Mouse (Mus musculus): ENCODE results near the gene Rnf150. TPM values are rescaled to one million over a fixed set of nuclear protein-coding genes. Genes with fewer than 3 reads are reported as not detected.

The Rnf150 gene
- total RNA-seq, 2 experiments from 2014 or later: 15.2 to 17.2 TPM

GRCm38 (mm10) chr8:83009481-83009880, 146.3 kb downstream of the Rnf150 start:
- DNase-seq (ENCODE audit: low spot score in 2 of 2): no peak

- DNase-seq (ENCODE audit: low spot score in 2 of 2): no peak
Observed at GRCm38 (mm10) chr8:83011286-83011685, 148.1 kb downstream of the Rnf150 start.

GRCm38 (mm10) chr8:83011758-83012157, 148.6 kb downstream of the Rnf150 start:
- DNase-seq (ENCODE audit: low spot score in 2 of 2): no peak

GRCm38 (mm10) chr8:83028211-83028610, 165.1 kb downstream of the Rnf150 start:
- DNase-seq (ENCODE audit: low spot score in 2 of 2): no peak

- no peak for DNase-seq (ENCODE audit: low spot score in 2 of 2)
Observed at GRCm38 (mm10) chr8:83032800-83033199, 169.6 kb downstream of the Rnf150 start.

GRCm38 (mm10) chr8:83035141-83035540, 172.0 kb downstream of the Rnf150 start:
- DNase-seq (ENCODE audit: low spot score in 2 of 2): no peak

- no peak for DNase-seq (ENCODE audit: low spot score in 2 of 2)
Observed at GRCm38 (mm10) chr8:83036521-83037166, 173.5 kb downstream of the Rnf150 start.

GRCm38 (mm10) chr8:83037321-83037720, 174.2 kb downstream of the Rnf150 start:
- no peak for DNase-seq (ENCODE audit: low spot score in 2 of 2)

GRCm38 (mm10) chr8:83038575-83038974, 175.4 kb downstream of the Rnf150 start:
- DNase-seq (ENCODE audit: low spot score in 2 of 2): no peak

- DNase-seq (ENCODE audit: low spot score in 2 of 2): no peak
Observed at GRCm38 (mm10) chr8:83041440-83041839, 178.3 kb downstream of the Rnf150 start.

- DNase-seq (ENCODE audit: low spot score in 2 of 2): no peak
Observed at GRCm38 (mm10) chr8:83046912-83047311, 183.8 kb downstream of the Rnf150 start.

GRCm38 (mm10) chr8:83048527-83048926, 185.4 kb downstream of the Rnf150 start:
- DNase-seq (ENCODE audit: low spot score in 2 of 2): no peak

- peak in 1 of 2 experiments; percentile 25 for DNase-seq (ENCODE audit: low spot score in 2 of 2)
Observed at GRCm38 (mm10) chr8:83049171-83049601, 186.0 kb downstream of the Rnf150 start.

GRCm38 (mm10) chr8:83049616-83050015, 186.5 kb downstream of the Rnf150 start:
- peak in 1 of 2 experiments; percentile 25 for DNase-seq (ENCODE audit: low spot score in 2 of 2)

GRCm38 (mm10) chr8:83052896-83053295, 189.7 kb downstream of the Rnf150 start:
- no peak for DNase-seq (ENCODE audit: low spot score in 2 of 2)

GRCm38 (mm10) chr8:83054801-83055200, 191.6 kb downstream of the Rnf150 start:
- DNase-seq (ENCODE audit: low spot score in 2 of 2): no peak

GRCm38 (mm10) chr8:83058951-83059350, 195.8 kb downstream of the Rnf150 start:
- DNase-seq (ENCODE audit: low spot score in 2 of 2): no peak

- no peak for DNase-seq (ENCODE audit: low spot score in 2 of 2)
Observed at GRCm38 (mm10) chr8:83060076-83060475, 196.9 kb downstream of the Rnf150 start.

- DNase-seq (ENCODE audit: low spot score in 2 of 2): no peak
Observed at GRCm38 (mm10) chr8:83061257-83061656, 198.1 kb downstream of the Rnf150 start.

- no peak for DNase-seq (ENCODE audit: low spot score in 2 of 2)
Observed at GRCm38 (mm10) chr8:83061873-83062272, 198.7 kb downstream of the Rnf150 start.

- DNase-seq (ENCODE audit: low spot score in 2 of 2): no peak
Observed at GRCm38 (mm10) chr8:83062276-83062675, 199.1 kb downstream of the Rnf150 start.

- DNase-seq (ENCODE audit: low spot score in 2 of 2): no peak
Observed at GRCm38 (mm10) chr8:83064096-83064495, 200.9 kb downstream of the Rnf150 start.

GRCm38 (mm10) chr8:83066076-83066475, 202.9 kb downstream of the Rnf150 start:
- DNase-seq (ENCODE audit: low spot score in 2 of 2): no peak
